Mouse (Mus musculus): ENCODE measurements at regions not wholly inside any gene's neighbourhood (a gene's known extent, or its start where the extent isn't known, plus 50 kb on each side); places are given as distances from the start of the nearest gene placed in this dataset.

- TF ChIP-seq CTCF (IDR thresholded peaks at IDR 0.05; ENCODE audit: low read depth, low read length) (no peak), POLR2A (IDR thresholded peaks at IDR 0.05; ENCODE audit: extremely low read depth, insufficient read depth, low read length) (no peak)
Measured at GRCm38 (mm10) chr7:70119517-70119916, 247.0 kb downstream of the Nr2f2 start.

All from liver, adult 2 months (tissue).